Mouse (Mus musculus): ENCODE measurements around the gene Ddx39b.

The Ddx39b gene

DNA sequence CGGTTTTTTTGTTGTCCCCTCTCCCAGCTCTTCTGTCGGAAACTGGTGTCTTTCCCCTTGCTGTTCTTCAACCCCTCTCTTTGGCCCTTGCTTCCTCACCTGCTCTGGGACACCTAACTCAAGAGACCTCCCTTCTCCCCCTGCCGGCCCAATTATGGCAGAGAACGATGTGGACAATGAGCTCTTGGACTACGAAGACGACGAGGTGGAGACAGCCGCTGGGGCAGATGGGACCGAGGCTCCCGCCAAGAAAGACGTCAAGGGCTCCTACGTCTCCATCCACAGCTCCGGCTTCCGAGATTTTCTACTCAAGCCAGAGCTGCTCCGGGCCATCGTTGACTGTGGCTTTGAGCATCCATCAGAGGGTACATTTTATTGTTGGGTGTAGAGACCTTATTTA, 1.5 kb downstream of the Ddx39b start:
- DNase-seq (ENCODE audit: inconsistent ontology term) = no peak

- no peak for DNase-seq (ENCODE audit: inconsistent ontology term)
Measured at GRCm38 (mm10) chr17:35244999-35245398, 3.5 kb downstream of the Ddx39b start.

GRCm38 (mm10) chr17:35245731-35246623, 4.4 kb downstream of the Ddx39b start:
- DNase-seq (ENCODE audit: inconsistent ontology term) = no peak

- no peak for DNase-seq (ENCODE audit: inconsistent ontology term)
Measured at GRCm38 (mm10) chr17:35247144-35247543, 5.6 kb downstream of the Ddx39b start.

- DNase-seq (ENCODE audit: inconsistent ontology term) = no peak
Measured at GRCm38 (mm10) chr17:35248986-35249385, 7.4 kb downstream of the Ddx39b start.

DNA sequence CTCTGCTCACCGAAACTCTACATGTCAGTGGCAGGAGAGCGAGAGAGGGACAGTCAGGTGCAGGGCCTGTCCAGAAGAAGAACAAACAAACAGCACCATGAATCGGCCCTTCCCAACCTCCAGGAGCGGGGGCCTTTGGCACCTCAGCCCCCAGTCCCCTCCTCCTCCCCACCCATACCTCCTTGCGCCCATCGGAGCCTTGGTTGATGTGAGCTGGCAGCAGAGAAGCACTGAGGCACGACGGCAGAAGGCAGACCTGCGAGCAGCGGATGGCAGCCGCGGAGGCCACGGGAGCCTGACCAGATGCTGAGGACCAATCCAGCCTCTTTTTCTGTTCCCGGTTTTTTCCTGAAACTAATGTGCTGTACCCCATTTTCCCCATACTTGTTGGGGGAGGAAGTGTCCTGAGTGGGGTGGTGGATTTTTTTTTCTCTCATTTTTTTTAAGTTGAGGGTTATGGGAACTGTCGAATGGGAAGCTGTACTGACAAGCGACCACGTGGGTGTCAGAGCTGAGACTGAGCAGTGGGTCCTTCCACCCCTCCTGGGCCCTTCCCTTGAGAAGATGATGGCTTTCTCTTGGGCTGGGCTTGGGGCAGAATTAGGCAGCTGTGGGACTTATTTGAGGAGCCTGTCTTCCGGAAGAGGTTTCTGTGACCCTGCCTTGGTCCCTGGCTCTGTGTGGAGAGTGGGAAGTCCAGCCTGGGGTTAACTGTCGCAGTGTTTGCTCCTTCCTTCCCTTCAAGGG, 8.1 kb downstream of the Ddx39b start:
- no peak for DNase-seq (ENCODE audit: inconsistent ontology term)

- no peak for DNase-seq (ENCODE audit: inconsistent ontology term)
Measured at GRCm38 (mm10) chr17:35250348-35251120, 9.0 kb downstream of the Ddx39b start.

GRCm38 (mm10) chr17:35251162-35251719, 9.7 kb downstream of the Ddx39b start:
- DNase-seq (ENCODE audit: inconsistent ontology term) = no peak

GRCm38 (mm10) chr17:35251981-35252380, 10.4 kb downstream of the Ddx39b start:
- DNase-seq (ENCODE audit: inconsistent ontology term) = no peak

DNA sequence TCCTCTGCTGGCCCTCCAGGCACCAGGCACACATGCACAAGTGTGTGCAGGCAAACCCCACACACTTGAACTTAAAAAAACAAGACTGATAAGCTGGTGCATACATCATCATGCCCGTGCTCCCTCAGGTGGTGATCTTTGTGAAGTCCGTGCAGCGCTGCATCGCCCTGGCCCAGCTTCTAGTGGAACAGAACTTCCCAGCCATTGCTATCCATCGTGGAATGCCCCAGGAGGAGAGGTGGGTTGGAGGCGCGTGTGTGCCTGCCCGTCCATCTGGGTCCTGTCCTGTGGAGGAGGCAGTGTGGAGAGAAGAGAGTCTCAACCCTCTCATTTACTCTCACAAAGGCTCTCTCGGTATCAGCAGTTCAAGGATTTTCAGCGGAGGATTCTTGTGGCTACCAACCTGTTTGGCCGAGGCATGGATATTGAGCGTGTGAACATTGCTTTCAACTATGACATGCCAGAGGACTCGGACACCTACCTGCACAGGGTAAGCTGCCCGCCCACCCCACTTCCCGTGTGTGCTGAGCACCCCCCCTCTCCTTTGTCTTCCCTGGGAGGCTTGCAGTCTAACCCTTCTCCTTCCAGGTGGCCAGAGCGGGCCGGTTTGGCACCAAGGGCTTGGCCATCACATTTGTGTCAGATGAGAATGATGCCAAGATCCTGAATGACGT, 11.2 kb downstream of the Ddx39b start:
- DNase-seq (ENCODE audit: inconsistent ontology term) = no peak

GRCm38 (mm10) chr17:35253293-35254093, 11.9 kb downstream of the Ddx39b start:
- DNase-seq (ENCODE audit: inconsistent ontology term) = no peak

DNA sequence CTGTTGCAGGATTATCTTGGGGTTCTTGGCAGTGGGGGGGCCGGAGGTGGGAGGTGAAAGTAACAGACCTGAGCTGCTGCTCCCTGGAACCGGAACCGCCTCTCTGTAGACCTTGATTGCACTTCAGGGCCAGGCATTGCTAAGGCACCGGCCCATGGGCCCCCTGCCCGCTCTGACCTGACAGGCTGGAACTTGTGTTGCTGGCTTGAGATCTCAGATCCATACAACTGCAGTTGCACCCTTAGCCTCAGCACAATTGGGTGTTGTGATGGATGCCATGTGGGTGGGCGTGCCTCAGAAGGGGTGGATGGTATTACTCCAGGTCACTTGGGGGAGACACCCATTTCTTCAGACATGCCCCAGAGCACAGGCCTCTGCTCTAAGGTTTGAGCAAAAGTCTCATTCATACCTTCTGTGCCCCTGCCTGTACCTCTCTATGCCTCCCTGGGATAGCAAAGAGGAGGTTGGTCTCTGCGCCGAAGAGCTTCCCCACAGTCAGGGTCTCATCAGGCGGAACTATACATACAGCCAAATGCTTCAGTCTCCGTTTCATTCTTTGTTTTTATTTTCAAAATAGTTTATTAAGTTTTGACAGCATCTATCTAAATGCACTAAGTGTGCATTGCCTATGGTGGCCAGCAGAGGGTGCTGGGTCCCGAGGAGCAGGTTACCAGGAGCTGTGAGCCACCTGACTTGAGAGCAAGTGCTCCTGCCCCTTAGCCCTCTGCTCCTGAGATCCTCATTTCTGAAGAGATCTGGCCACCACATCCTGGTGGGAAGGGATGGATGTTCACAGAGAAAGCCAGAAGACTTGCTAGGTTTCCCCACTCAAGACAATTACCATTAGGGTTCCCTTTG, 12.9 kb downstream of the Ddx39b start:
- no peak for DNase-seq (ENCODE audit: inconsistent ontology term)

GRCm38 (mm10) chr17:35255301-35255700, 13.8 kb downstream of the Ddx39b start:
- DNase-seq (ENCODE audit: inconsistent ontology term) = no peak

GRCm38 (mm10) chr17:35255704-35256103, 14.2 kb downstream of the Ddx39b start:
- DNase-seq (ENCODE audit: inconsistent ontology term) = no peak

- DNase-seq (ENCODE audit: inconsistent ontology term) = no peak
Measured at GRCm38 (mm10) chr17:35257378-35257777, 15.8 kb downstream of the Ddx39b start.

GRCm38 (mm10) chr17:35257824-35258491, 16.4 kb downstream of the Ddx39b start:
- peak; percentile 81 for DNase-seq (ENCODE audit: inconsistent ontology term)

DNA sequence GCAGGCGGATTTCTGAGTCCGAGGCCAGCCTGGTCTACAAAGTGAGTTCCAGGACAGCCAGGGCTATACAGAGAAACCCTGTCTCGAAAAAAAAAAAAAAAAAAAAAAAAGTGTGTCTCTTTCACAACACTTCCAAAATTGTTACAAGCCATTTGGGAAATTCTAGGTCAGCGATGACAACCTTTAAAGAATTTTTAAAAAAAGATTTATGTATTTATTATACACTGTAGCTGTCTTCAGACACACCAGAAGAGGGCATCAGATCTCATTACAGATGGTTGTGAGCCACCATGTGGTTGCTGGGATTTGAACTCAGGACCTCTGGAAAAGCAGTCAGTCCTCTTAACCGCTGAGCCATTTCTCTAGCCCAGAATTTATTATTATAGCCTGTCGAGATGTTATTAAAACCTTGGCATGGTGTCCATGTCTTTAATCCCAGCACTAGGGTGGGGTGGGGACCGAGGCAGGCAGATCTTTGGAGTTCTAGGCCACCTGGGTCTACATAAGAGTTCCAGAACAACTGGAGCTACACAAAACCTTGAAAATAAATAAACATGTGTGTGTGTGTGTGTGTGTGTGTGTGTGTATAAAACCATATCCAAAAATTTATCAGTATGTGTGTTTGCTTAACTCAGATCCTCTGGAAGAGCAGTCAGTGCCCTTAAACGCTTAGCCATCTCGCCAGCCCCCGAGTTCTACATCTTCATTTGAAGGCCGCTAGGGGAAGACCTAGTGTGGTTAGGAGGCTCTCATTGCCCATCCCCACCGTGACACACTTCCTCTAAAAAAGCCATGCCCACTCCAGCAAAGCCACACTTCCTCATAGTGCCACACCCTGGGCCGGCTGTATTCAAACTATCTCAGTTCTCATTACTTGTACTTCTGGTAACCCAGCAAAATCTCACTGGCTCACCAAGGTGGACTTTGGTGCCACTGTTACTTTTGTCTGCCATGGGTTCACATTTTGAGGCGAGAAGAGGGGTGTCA, 17.2 kb downstream of the Ddx39b start:
- DNase-seq (ENCODE audit: inconsistent ontology term) = no peak

GRCm38 (mm10) chr17:35259621-35260020, 18.1 kb downstream of the Ddx39b start:
- DNase-seq (ENCODE audit: inconsistent ontology term) = no peak

All from Muller cell, postnatal 12 days (primary cell).